Mouse (Mus musculus) v-Abl transformed pro-B cells (cell line): ENCODE measurements at regions not wholly inside any gene's neighbourhood (a gene's known extent, or its start where the extent isn't known, plus 50 kb on each side); places are given as distances from the start of the nearest gene placed in this dataset.
"Not testable (repeated sequence)": the region's sequence is repeated elsewhere in the genome, so short reads cannot be mapped to it uniquely, and the experiment has no call there.

ENCODE experiments used
- in situ Hi-C, 2 experiments: fragments of 400-800 bp; cut with MboI; formaldehyde crosslinking; loops; one replicate each; pipeline ENCODE4 v1.15.1; 2025; ENCODE audit not compliant: unreplicated experiment in 2 of 2

GRCm38 (mm10) chr6:37806529-37807191, 64.0 kb upstream of the Trim24 start:
- in situ Hi-C loops, result not testable (repeated sequence)

GRCm38 (mm10) chr6:37815218-37815617, 55.4 kb upstream of the Trim24 start:
- in situ Hi-C loops, result not testable (repeated sequence)
